Mouse (Mus musculus) midbrain, embryonic 10.5 days (tissue): ENCODE measurements around the gene Rtl5. TPM values are rescaled to one million over a fixed set of nuclear protein-coding genes. Genes with fewer than 3 reads are reported as not detected.

ENCODE experiments used
- DNase-seq: peaks from one replicate; pipeline ENCODE4 v3.0.0-alpha.2; 2017; ENCODE audit warnings: low spot score
- H3K27ac ChIP-seq: fragments of 300-500 bp; sonication (generic); replicated peaks from 2 replicates; pipeline ENCODE4 v1.5.1; 2016; ENCODE audit warnings: mild to moderate bottlenecking
- H3K27me3 ChIP-seq: fragments of 300-500 bp; sonication (generic); 2 replicates; pipeline ENCODE4 v1.6.1; 2016; ENCODE audit warnings: low read depth, mild to moderate bottlenecking; ENCODE audit not compliant: poor library complexity, severe bottlenecking
- H3K36me3 ChIP-seq: fragments of 300-500 bp; sonication (generic); 2 replicates; pipeline ENCODE4 v1.6.1; 2016; ENCODE audit warnings: mild to moderate bottlenecking, moderate library complexity
- H3K4me1 ChIP-seq: fragments of 300-500 bp; sonication (generic); 2 replicates; pipeline ENCODE4 v1.6.1; 2016
- H3K4me3 ChIP-seq: fragments of 300-500 bp; sonication (generic); 2 replicates; pipeline ENCODE4 v1.5.1; 2016; ENCODE audit warnings: mild to moderate bottlenecking, moderate library complexity
- H3K9me3 ChIP-seq: fragments of 300-500 bp; sonication (generic); replicated peaks from 2 replicates; pipeline ENCODE4 v1.6.1; 2016; ENCODE audit warnings: mild to moderate bottlenecking
- WGBS: fragments of 180-500 bp; shearing (Covaris S2); methylation state at CpG from one replicate; pipeline ENCODE4 v1.1.7; 2016; 5-methylcytosine and 5-hydroxymethylcytosine counted together
- polyA plus RNA-seq: library from polyadenylated mRNA; unstranded; fragments of >200 nt; fragmentation: Nextera tagmentation; extraction: Ambion mirVana; gene quantifications from 2 replicates; pipeline ENCODE4 v1.2.1, GENCODE M21; 2016

Gene Rtl5
- polyA plus RNA-seq, 1 experiment from 2014 or later, result 4.0 TPM

GRCm38 (mm10) chrX:102081076-102081475, 10.0 kb upstream of the Rtl5 start:
- Histone ChIP-seq H3K27ac (peak overlapping the region; percentile 86), H3K36me3 (peaks cover 25% of the 10 kb centered on the region), H3K9me3 (no peaks in the 10 kb centered on the region), H3K27me3 (peaks cover 94% of the 10 kb centered on the region), H3K4me1 (peaks cover 36% of the 10 kb centered on the region), H3K4me3 (no peak overlapping the region)
- DNase-seq, result no peak
- 58% methylated on average over 10 of the region's 10 CpGs for WGBS

- peaks cover 45% of the 10 kb centered on the region for H3K4me1 ChIP-seq
- H3K27me3 ChIP-seq, result peaks cover 94% of the 10 kb centered on the region
- H3K27ac ChIP-seq, result no peak overlapping the region; the same call in 1 of the 2 replicates
- 83% methylated on average over 7 of the region's 7 CpGs for WGBS
- no peak for DNase-seq
- H3K4me3 ChIP-seq, result no peak overlapping the region
- H3K36me3 ChIP-seq, result peaks cover 25% of the 10 kb centered on the region
- H3K9me3 ChIP-seq, result no peaks in the 10 kb centered on the region
Observed at GRCm38 (mm10) chrX:102076886-102077765, 6.0 kb upstream of the Rtl5 start.

GRCm38 (mm10) chrX:102075158-102075557, 4.1 kb upstream of the Rtl5 start:
- peaks cover 94% of the 10 kb centered on the region for H3K27me3 ChIP-seq
- WGBS, result 80% methylated on average over 4 of the region's 4 CpGs

GRCm38 (mm10) chrX:102074435-102074834, 3.3 kb upstream of the Rtl5 start:
- Histone ChIP-seq H3K4me1 (peaks cover 51% of the 10 kb centered on the region), H3K27ac (peak overlapping the region; percentile 76), H3K27me3 (peaks cover 95% of the 10 kb centered on the region), H3K4me3 (no peak overlapping the region), H3K9me3 (no peaks in the 10 kb centered on the region; the same call in 1 of the 2 replicates), H3K36me3 (peaks cover 21% of the 10 kb centered on the region)
- 67% methylated on average over 5 of the region's 5 CpGs for WGBS
- DNase-seq, result peak; percentile 50

More at GRCm38 (mm10) chrX:102075158-102075557, 4.1 kb upstream of the Rtl5 start:
- Histone ChIP-seq H3K27ac (peak overlapping the region; percentile 76), H3K4me3 (no peak overlapping the region), H3K36me3 (peaks cover 25% of the 10 kb centered on the region), H3K9me3 (no peaks in the 10 kb centered on the region; the same call in 1 of the 2 replicates), H3K4me1 (peaks cover 44% of the 10 kb centered on the region)
- no peak for DNase-seq

GRCm38 (mm10) chrX:102073605-102074325, 2.7 kb upstream of the Rtl5 start:
- H3K4me3 ChIP-seq, result no peak overlapping the region
- no peaks in the 10 kb centered on the region; the same call in 1 of the 2 replicates for H3K9me3 ChIP-seq
- WGBS, result 75% methylated on average over 14 of the region's 14 CpGs
- H3K27ac ChIP-seq, result peak overlapping the region; percentile 76
- peaks cover 54% of the 10 kb centered on the region for H3K4me1 ChIP-seq
- peaks cover 20% of the 10 kb centered on the region for H3K36me3 ChIP-seq
- no peak for DNase-seq
- H3K27me3 ChIP-seq, result peaks cover 95% of the 10 kb centered on the region

GRCm38 (mm10) chrX:102071517-102071916, 413 bp upstream of the Rtl5 start:
- Histone ChIP-seq H3K9me3 (no peaks in the 10 kb centered on the region; the same call in 1 of the 2 replicates), H3K4me3 (peak overlapping the region; percentile 60), H3K27ac (peak overlapping the region; percentile 86), H3K36me3 (peaks cover 19% of the 10 kb centered on the region), H3K27me3 (peaks cover 98% of the 10 kb centered on the region), H3K4me1 (peaks cover 54% of the 10 kb centered on the region)
- 16% methylated on average over 2 of the region's 2 CpGs for WGBS
- no peak for DNase-seq

GRCm38 (mm10) chrX:102068811-102069540, 2.1 kb downstream of the Rtl5 start:
- Histone ChIP-seq H3K27ac (no peak overlapping the region), H3K36me3 (peaks cover 19% of the 10 kb centered on the region), H3K9me3 (no peaks in the 10 kb centered on the region; the same call in 1 of the 2 replicates), H3K27me3 (peaks cover 100% of the 10 kb centered on the region), H3K4me1 (peaks cover 60% of the 10 kb centered on the region), H3K4me3 (no peak overlapping the region)
- no peak for DNase-seq
- WGBS, result 94% methylated on average over 24 of the region's 24 CpGs

GRCm38 (mm10) chrX:102067118-102067517, 4.0 kb downstream of the Rtl5 start:
- no peak overlapping the region for H3K4me3 ChIP-seq

GRCm38 (mm10) chrX:102066134-102066533, 5.0 kb downstream of the Rtl5 start:
- WGBS, result 16% methylated on average over 9 of the region's 9 CpGs
- Histone ChIP-seq H3K36me3 (peaks cover 19% of the 10 kb centered on the region), H3K4me3 (no peak overlapping the region), H3K9me3 (no peaks in the 10 kb centered on the region; the same call in 1 of the 2 replicates), H3K27me3 (peaks cover 100% of the 10 kb centered on the region), H3K27ac (no peak overlapping the region), H3K4me1 (peaks cover 42% of the 10 kb centered on the region)
- DNase-seq, result peak; percentile 70

More at GRCm38 (mm10) chrX:102067118-102067517, 4.0 kb downstream of the Rtl5 start:
- no peak overlapping the region for H3K27ac ChIP-seq
- peaks cover 52% of the 10 kb centered on the region for H3K4me1 ChIP-seq
- no peak for DNase-seq
- H3K27me3 ChIP-seq, result peaks cover 100% of the 10 kb centered on the region
- H3K9me3 ChIP-seq, result no peaks in the 10 kb centered on the region; the same call in 1 of the 2 replicates
- H3K36me3 ChIP-seq, result peaks cover 19% of the 10 kb centered on the region
- WGBS, result 84% methylated on average over 6 of the region's 6 CpGs

- WGBS, result 40% methylated on average over 4 of the region's 4 CpGs
- H3K4me1 ChIP-seq, result peaks cover 37% of the 10 kb centered on the region
- peaks cover 19% of the 10 kb centered on the region for H3K36me3 ChIP-seq
- H3K4me3 ChIP-seq, result no peak overlapping the region
- H3K27me3 ChIP-seq, result peaks cover 100% of the 10 kb centered on the region
- DNase-seq, result no peak
- H3K9me3 ChIP-seq, result no peaks in the 10 kb centered on the region
- H3K27ac ChIP-seq, result no peak overlapping the region
Observed at GRCm38 (mm10) chrX:102065213-102065775, 5.8 kb downstream of the Rtl5 start.

- Histone ChIP-seq H3K36me3 (peaks cover 16% of the 10 kb centered on the region), H3K27ac (no peak overlapping the region), H3K27me3 (peaks cover 97% of the 10 kb centered on the region), H3K9me3 (no peaks in the 10 kb centered on the region), H3K4me3 (no peak overlapping the region), H3K4me1 (peaks cover 28% of the 10 kb centered on the region)
- WGBS, result 39% methylated on average over 3 of the region's 3 CpGs
- DNase-seq, result no peak
Observed at GRCm38 (mm10) chrX:102064062-102064461, 7.0 kb downstream of the Rtl5 start.

- H3K36me3 ChIP-seq, result no peaks in the 10 kb centered on the region
- H3K9me3 ChIP-seq, result no peaks in the 10 kb centered on the region
- WGBS, result 51% methylated on average over 2 of the region's 2 CpGs
- H3K4me1 ChIP-seq, result peaks cover 24% of the 10 kb centered on the region
- H3K4me3 ChIP-seq, result no peak overlapping the region
- H3K27me3 ChIP-seq, result peaks cover 85% of the 10 kb centered on the region
- no peak overlapping the region for H3K27ac ChIP-seq
- DNase-seq, result no peak
Observed at GRCm38 (mm10) chrX:102060891-102061290, 10.2 kb downstream of the Rtl5 start.
